Mouse (Mus musculus): Measurements from ENCODE around the gene Cwc25. TPM values are rescaled to one million over a fixed set of nuclear protein-coding genes. Genes with fewer than 3 reads are reported as not detected.

The Cwc25 gene
- polyA plus RNA-seq, 1 experiment from 2014 or later: 19.5 TPM

DNA sequence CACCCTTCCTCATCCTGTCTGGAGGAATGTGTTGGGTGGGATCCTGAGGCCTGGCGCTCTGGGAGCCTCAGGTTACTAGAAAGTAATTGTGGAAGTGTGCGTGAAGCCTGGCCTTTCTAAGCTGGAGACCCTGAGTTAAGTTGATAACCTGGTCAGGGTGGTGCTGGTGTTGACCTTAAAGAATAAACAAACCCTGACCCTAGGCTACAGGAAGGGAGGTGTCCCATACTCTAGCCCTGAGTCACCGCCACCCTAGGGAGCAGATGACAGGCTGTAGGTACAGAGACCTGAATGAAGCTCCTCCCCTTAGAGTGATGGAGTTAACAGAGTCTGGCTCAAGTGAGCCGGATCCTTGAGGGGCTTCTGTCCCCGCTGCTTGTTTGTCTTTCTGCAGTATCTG is 37.5 kb upstream of the Cwc25 start:
- ATAC-seq (replicated peaks; ENCODE audit: low FRiP score) (no peak), DNase-seq (ENCODE audit: low spot score) (no peak)
- H3K27me3 ChIP-seq (ENCODE audit: control insufficient read depth, insufficient read depth, low read length): no peaks in the 10 kb centered on the region
- H3K4me3 ChIP-seq (ENCODE audit: low read depth, low read length): no peak overlapping the region
- H3K9ac ChIP-seq (ENCODE audit: low read length): no peak overlapping the region
- H3K9me3 ChIP-seq (ENCODE audit: control insufficient read depth, low read length): no peaks in the 10 kb centered on the region
- WGBS: 87% methylated on average over 5 of the region's 5 CpGs
- H3K4me1 ChIP-seq (replicated peaks; ENCODE audit: control insufficient read depth, insufficient read depth, low read length): peaks cover 37% of the 10 kb centered on the region
- H3K4me2 ChIP-seq (ENCODE audit: low read depth, low read length, severe bottlenecking): no peak overlapping the region
- H3K27ac ChIP-seq (ENCODE audit: low read depth, low read length): no peak overlapping the region
- no peaks in the 10 kb centered on the region for H3K36me3 ChIP-seq (ENCODE audit: control insufficient read depth, insufficient read depth, low read length)

DNA sequence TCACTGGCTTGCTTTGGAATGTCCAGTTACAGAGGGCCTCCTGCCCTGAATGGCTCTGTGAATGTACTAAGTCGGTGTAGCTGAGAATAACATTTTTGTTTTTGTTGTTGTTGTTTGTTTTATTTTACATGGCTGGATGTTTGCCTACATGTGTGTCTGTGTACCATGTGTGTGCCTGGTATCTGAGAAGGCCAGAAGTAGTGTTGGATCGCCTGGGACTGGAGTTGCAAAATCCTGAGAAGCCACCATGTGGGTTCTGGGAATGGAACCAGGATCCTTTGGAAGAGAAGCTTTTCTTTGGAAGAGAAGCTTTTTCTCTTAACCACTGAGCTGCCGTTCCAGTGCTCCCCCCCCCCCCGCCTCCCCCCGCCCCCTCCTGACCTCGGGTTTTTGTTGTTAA is 36.1 kb upstream of the Cwc25 start:
- no peak overlapping the region for H3K4me2 ChIP-seq (ENCODE audit: low read depth, low read length, severe bottlenecking)
- no peak overlapping the region for H3K4me3 ChIP-seq (ENCODE audit: low read depth, low read length)
- ATAC-seq (replicated peaks; ENCODE audit: low FRiP score): no peak
- no peak overlapping the region for H3K9ac ChIP-seq (ENCODE audit: low read length)
- H3K27ac ChIP-seq (ENCODE audit: low read depth, low read length): 0 out of 2 replicates have a peak overlapping the region, but pooled peaks have one; percentile 8
- peak; percentile 38 for DNase-seq (ENCODE audit: low spot score)
- H3K36me3 ChIP-seq (ENCODE audit: control insufficient read depth, insufficient read depth, low read length): no peaks in the 10 kb centered on the region
- H3K27me3 ChIP-seq (ENCODE audit: control insufficient read depth, insufficient read depth, low read length): no peaks in the 10 kb centered on the region
- WGBS: 34% methylated on average over 6 of the region's 6 CpGs
- H3K4me1 ChIP-seq (replicated peaks; ENCODE audit: control insufficient read depth, insufficient read depth, low read length): peaks cover 28% of the 10 kb centered on the region
- H3K9me3 ChIP-seq (ENCODE audit: control insufficient read depth, low read length): no peaks in the 10 kb centered on the region

DNA sequence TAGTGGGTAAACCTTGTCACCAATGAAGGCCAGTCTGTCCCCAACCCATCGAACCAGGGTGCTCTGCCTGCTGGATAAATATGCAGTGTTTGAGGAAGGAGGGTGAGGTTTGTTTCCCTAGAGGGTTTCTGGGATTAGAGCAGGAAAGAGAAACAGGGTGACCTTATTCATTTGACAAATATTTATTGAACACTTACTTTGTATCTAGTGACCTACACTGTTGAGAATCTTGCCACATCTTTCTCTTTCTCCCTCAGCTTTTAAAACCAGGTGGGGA is 35.8 kb upstream of the Cwc25 start:
- no peaks in the 10 kb centered on the region for H3K36me3 ChIP-seq (ENCODE audit: control insufficient read depth, insufficient read depth, low read length)
- H3K27ac ChIP-seq (ENCODE audit: low read depth, low read length): 0 out of 2 replicates have a peak overlapping the region, but pooled peaks have one; percentile 8
- 65% methylated on average over 1 of the region's 1 CpGs for WGBS
- H3K27me3 ChIP-seq (ENCODE audit: control insufficient read depth, insufficient read depth, low read length): no peaks in the 10 kb centered on the region
- H3K9me3 ChIP-seq (ENCODE audit: control insufficient read depth, low read length): no peaks in the 10 kb centered on the region
- H3K9ac ChIP-seq (ENCODE audit: low read length): no peak overlapping the region
- H3K4me1 ChIP-seq (replicated peaks; ENCODE audit: control insufficient read depth, insufficient read depth, low read length): peaks cover 27% of the 10 kb centered on the region
- no peak for ATAC-seq (replicated peaks; ENCODE audit: low FRiP score)
- H3K4me2 ChIP-seq (ENCODE audit: low read depth, low read length, severe bottlenecking): no peak overlapping the region; the same call in 1 of the 2 replicates
- no peak for DNase-seq (ENCODE audit: low spot score)
- H3K4me3 ChIP-seq (ENCODE audit: low read depth, low read length): no peak overlapping the region

DNA sequence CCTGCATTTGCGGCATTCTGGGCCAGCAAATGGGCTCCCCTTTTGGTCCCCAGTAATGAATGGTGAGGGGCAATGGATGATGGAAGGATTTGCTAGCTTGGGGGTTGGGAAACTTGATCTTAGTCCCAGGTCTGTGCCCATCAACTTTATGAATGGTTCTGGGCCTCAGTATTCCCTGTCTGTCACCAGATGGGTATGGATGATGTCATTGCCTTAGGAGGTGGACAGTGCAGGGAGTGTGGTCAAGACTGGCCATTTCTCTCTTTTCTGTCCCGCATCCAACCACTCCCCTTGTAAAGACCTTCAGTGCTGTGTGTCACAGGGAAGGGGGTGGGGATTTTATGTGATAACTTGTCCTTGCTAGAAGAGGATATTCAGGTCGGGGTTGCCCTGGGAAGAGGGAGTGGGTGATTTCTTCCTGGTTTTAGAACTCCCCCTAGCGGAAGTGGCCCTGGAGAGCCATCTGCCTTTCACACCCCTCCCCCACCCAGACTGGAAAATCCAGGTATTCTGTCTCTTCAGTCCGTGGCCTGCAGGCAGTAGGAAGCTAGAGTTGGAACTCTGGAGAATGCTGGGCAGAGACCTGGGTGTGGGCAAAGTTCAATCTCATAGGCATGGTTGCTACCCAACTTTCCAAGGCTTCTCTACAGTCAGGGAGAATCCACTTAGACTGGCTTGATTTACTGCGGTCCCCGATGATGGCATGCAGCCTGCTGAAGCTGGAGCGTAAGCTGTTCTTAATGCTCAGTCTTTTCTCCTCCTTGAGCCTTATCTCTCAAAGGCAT is 35.2 kb upstream of the Cwc25 start:
- Histone ChIP-seq H3K9me3 (ENCODE audit: control insufficient read depth, low read length) (no peaks in the 10 kb centered on the region), H3K4me3 (ENCODE audit: low read depth, low read length) (peak overlapping the region; percentile 72), H3K27ac (ENCODE audit: low read depth, low read length) (peak overlapping the region; percentile 55; the same call in 1 of the 2 replicates), H3K9ac (ENCODE audit: low read length) (peak overlapping the region; percentile 83), H3K4me2 (ENCODE audit: low read depth, low read length, severe bottlenecking) (peak overlapping the region; percentile 76), H3K4me1 (replicated peaks; ENCODE audit: control insufficient read depth, insufficient read depth, low read length) (peaks cover 26% of the 10 kb centered on the region), H3K36me3 (ENCODE audit: control insufficient read depth, insufficient read depth, low read length) (no peaks in the 10 kb centered on the region), H3K27me3 (ENCODE audit: control insufficient read depth, insufficient read depth, low read length) (no peaks in the 10 kb centered on the region)
- ATAC-seq (replicated peaks; ENCODE audit: low FRiP score): no peak
- DNase-seq (ENCODE audit: low spot score): peak; percentile 73
- WGBS: 36% methylated on average over 8 of the region's 8 CpGs

DNA sequence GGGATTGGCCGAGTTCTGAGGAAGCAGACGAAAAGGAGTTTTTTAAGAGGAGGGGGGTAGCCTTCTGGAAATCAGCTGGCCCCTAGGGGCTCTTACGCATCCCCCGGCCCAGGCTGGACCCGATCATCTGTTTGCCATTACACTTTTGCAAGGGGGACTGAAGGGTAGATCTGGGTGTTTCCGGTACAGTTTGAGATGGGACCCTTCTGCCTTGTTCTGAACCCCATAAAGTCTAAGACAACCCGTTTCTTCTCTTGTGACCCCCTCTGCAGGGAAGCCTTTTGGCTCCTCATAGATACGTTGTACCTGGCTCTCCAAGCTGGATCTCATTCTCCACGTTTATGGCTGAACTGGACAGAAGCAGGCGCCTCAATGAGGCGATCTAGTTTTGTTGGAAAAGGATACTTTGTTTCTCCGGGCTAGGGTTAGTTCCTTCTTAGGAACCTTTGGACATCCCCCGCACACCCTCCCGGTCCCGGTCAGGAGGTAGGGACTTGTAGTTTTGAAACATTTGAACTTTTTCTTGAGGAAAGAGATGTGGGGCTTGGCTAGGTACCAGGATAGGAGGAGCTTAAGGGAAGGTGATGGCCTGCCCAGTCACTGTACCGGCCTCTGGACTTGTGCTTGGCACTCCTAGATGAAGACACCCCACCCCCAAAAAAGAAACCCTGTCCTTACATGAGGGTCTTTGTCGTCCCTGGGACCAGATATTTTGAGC is 34.5 kb upstream of the Cwc25 start:
- Histone ChIP-seq H3K4me1 (replicated peaks; ENCODE audit: control insufficient read depth, insufficient read depth, low read length) (peaks cover 18% of the 10 kb centered on the region), H3K9me3 (ENCODE audit: control insufficient read depth, low read length) (no peaks in the 10 kb centered on the region), H3K27ac (ENCODE audit: low read depth, low read length) (peak overlapping the region; percentile 55), H3K4me3 (ENCODE audit: low read depth, low read length) (peak overlapping the region; percentile 72), H3K9ac (ENCODE audit: low read length) (peak overlapping the region; percentile 83), H3K4me2 (ENCODE audit: low read depth, low read length, severe bottlenecking) (peak overlapping the region; percentile 76), H3K36me3 (ENCODE audit: control insufficient read depth, insufficient read depth, low read length) (no peaks in the 10 kb centered on the region), H3K27me3 (ENCODE audit: control insufficient read depth, insufficient read depth, low read length) (no peaks in the 10 kb centered on the region)
- no peak for ATAC-seq (replicated peaks; ENCODE audit: low FRiP score)
- 6% methylated on average over 17 of the region's 17 CpGs for WGBS
- DNase-seq (ENCODE audit: low spot score): no peak

DNA sequence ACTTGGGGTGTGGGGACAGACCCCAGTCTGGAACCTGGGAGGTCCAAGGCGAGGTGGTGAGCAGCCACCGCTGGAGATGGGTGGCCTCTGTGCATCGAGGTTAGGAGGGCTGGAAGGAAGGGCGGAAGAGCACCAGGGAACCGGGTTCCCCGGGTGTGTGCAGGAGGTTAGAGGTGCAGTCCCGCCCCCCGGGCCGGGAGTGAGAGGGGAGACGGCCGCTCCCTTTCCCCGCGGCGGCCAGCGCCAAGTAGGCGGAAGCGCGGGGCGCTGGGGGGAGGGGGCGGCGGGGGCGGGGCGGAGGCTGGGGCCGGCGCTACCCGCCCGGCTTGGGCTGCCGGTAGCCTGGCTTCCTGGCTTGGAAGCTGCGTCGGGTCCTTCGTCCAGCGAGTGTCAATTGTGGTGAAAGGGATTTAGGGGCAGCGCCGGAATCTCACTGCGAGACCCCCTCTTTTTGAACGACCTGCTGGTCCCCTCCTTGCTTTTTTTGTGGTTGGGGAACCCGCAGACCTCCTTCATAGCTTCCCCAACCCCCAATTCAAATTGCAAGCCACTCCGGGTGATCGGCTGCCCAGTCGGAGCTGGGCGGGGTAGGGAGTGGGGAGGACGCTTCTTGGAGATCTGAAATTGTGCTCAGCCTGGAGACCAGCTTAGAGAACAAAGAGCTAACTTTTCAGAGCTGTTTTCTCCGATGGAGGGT is 33.8 kb upstream of the Cwc25 start:
- ATAC-seq (replicated peaks; ENCODE audit: low FRiP score): peak; percentile 76
- peak overlapping the region; percentile 76 for H3K4me2 ChIP-seq (ENCODE audit: low read depth, low read length, severe bottlenecking)
- WGBS: under 1% methylated on average over 23 of the region's 43 CpGs
- DNase-seq (ENCODE audit: low spot score): peak; percentile 85
- peaks cover 16% of the 10 kb centered on the region for H3K4me1 ChIP-seq (replicated peaks; ENCODE audit: control insufficient read depth, insufficient read depth, low read length)
- no peaks in the 10 kb centered on the region for H3K9me3 ChIP-seq (ENCODE audit: control insufficient read depth, low read length)
- H3K36me3 ChIP-seq (ENCODE audit: control insufficient read depth, insufficient read depth, low read length): no peaks in the 10 kb centered on the region
- H3K27me3 ChIP-seq (ENCODE audit: control insufficient read depth, insufficient read depth, low read length): no peaks in the 10 kb centered on the region
- H3K9ac ChIP-seq (ENCODE audit: low read length): peak overlapping the region; percentile 83
- peak overlapping the region; percentile 72 for H3K4me3 ChIP-seq (ENCODE audit: low read depth, low read length)
- H3K27ac ChIP-seq (ENCODE audit: low read depth, low read length): peak overlapping the region; percentile 55

DNA sequence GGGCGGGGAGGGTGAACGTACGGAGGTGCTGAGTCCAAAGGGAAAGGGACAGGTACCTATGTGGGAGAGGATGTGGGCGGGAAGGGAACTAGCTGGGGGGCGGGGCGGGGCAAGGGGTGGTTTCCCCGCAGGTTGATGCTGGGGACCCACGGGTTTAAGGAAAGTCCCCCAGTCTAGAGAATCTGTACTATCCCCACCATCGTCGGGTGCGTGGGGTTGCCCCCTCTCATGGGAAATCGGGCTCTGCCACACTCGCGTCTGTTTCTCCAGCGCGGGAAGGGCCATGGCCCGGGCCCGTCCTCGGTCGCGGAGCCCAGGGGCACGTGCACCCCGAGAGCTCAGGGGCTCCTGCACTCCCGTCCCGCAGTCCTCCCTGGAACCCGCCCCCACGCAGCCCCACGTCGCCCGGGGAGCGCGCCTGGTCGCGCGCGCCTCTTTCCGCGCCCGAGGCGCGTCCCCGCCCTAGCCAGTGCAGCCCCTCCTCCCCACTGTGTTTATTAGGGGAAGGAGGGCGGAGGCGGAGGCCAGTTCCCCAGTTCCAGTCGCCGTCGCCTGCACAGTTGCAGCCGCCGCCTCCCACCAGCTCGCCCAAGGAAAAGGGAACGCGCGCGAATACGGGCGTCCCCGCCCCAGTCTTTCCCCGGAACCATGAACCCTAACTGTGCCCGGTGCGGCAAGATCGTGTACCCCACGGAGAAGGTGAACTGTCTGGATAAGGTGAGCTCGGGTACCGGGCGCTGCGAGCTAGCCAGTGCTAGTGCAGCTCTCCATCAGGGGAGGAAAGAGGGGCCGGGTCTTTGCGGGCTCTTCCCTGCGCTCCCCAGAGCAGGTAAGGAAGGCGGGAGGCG is 33.0 kb upstream of the Cwc25 start:
- ATAC-seq (replicated peaks; ENCODE audit: low FRiP score) (peak; percentile 86), DNase-seq (ENCODE audit: low spot score) (peak; percentile 90)
- Histone ChIP-seq H3K9me3 (ENCODE audit: control insufficient read depth, low read length) (no peaks in the 10 kb centered on the region), H3K4me3 (ENCODE audit: low read depth, low read length) (peak overlapping the region; percentile 72), H3K4me2 (ENCODE audit: low read depth, low read length, severe bottlenecking) (peak overlapping the region; percentile 76), H3K27ac (ENCODE audit: low read depth, low read length) (peak overlapping the region; percentile 55), H3K27me3 (ENCODE audit: control insufficient read depth, insufficient read depth, low read length) (no peaks in the 10 kb centered on the region), H3K36me3 (ENCODE audit: control insufficient read depth, insufficient read depth, low read length) (no peaks in the 10 kb centered on the region), H3K9ac (ENCODE audit: low read length) (peak overlapping the region; percentile 83), H3K4me1 (replicated peaks; ENCODE audit: control insufficient read depth, insufficient read depth, low read length) (peaks cover 10% of the 10 kb centered on the region)
- under 1% methylated on average over 68 of the region's 71 CpGs for WGBS

DNA sequence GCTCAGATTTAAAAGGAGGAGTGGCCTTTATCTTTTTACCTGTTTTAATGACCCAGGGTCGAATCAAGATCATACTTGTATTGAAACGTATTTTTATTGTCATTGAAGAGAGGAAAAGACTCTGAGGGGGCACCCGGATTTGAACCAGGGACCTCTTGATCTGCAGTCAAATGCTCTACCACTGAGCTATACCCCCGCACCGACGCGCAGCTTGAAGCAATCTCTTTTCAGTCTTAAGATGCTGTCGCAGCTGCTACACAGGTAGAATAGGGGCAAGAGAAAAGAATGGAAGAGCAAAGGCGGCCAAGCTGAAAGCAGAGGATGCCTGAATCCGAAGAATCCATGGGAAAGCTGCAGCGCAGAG is 32.4 kb upstream of the Cwc25 start, which contains the start of gene Lasp1:
Lasp1 (plus strand) TSS at position 219 of the 364 bp plus-strand sequence.
- H3K4me1 ChIP-seq (replicated peaks; ENCODE audit: control insufficient read depth, insufficient read depth, low read length): peaks cover 10% of the 10 kb centered on the region
- peak within 1 kb of the TSS; percentile 72 for H3K4me3 ChIP-seq (ENCODE audit: low read depth, low read length)
- 1% methylated on average over 11 of the region's 11 CpGs for WGBS
- no peaks in the 10 kb centered on the region for H3K27me3 ChIP-seq (ENCODE audit: control insufficient read depth, insufficient read depth, low read length)
- H3K36me3 ChIP-seq (ENCODE audit: control insufficient read depth, insufficient read depth, low read length): no peaks in the 10 kb centered on the region
- H3K4me2 ChIP-seq (ENCODE audit: low read depth, low read length, severe bottlenecking): peak within 1 kb of the TSS; percentile 76
- DNase-seq (ENCODE audit: low spot score) (peak; percentile 94), ATAC-seq (replicated peaks; ENCODE audit: low FRiP score) (peak; percentile 58)
- H3K27ac ChIP-seq (ENCODE audit: low read depth, low read length): peak within 1 kb of the TSS; percentile 55
- H3K9me3 ChIP-seq (ENCODE audit: control insufficient read depth, low read length): no peaks in the 10 kb centered on the region
- H3K9ac ChIP-seq (ENCODE audit: low read length): peak within 1 kb of the TSS; percentile 83
